Mouse (Mus musculus) liver, embryonic 14.5 days (tissue): ENCODE measurements at regions not wholly inside any gene's neighbourhood (a gene's known extent, or its start where the extent isn't known, plus 50 kb on each side); places are given as distances from the start of the nearest gene placed in this dataset.

ENCODE experiments used
- ATAC-seq: fragments of 200-750 bp; cut with Nextera tagmentation; 2 replicates; pipeline ENCODE4 v1.8.0; 2017; ENCODE audit warnings: moderate number of reproducible peaks, mild to moderate bottlenecking, moderate library complexity; ENCODE audit not compliant: insufficient read depth
- DNase-seq, 3 experiments: peaks; one replicate each; pipeline ENCODE4 v3.0.0-alpha.2; 2012 to 2013; ENCODE audit warnings: low read depth in 3 of 3, low spot score in 3 of 3
- H3K27ac ChIP-seq: fragments of 300-500 bp; sonication (generic); 2 replicates; pipeline ENCODE4 v1.5.1; 2014; ENCODE audit warnings: moderate library complexity, mild to moderate bottlenecking, control low read depth, inconsistent platforms
- H3K27me3 ChIP-seq: fragments of 300-500 bp; sonication (generic); 2 replicates; pipeline ENCODE4 v1.6.1; 2014; ENCODE audit warnings: mild to moderate bottlenecking, low read length, moderate library complexity; ENCODE audit not compliant: control insufficient read depth, insufficient read depth
- H3K36me3 ChIP-seq: fragments of 300-500 bp; sonication (generic); replicated peaks from 2 replicates; pipeline ENCODE4 v1.6.1; 2014; ENCODE audit warnings: low read depth; ENCODE audit not compliant: control insufficient read depth, insufficient read depth
- H3K4me1 ChIP-seq, 2 experiments: fragments of 200-500 bp in 1 of 2; fragments of 300-500 bp in 1 of 2; sonication (generic) in 1 of 2; replicated peaks; 2 replicates each; pipeline ENCODE4 v1.6.1; 2012 to 2014; ENCODE audit warnings: antibody characterized with exemption in 1 of 2, inconsistent platforms in 1 of 2, low read length in 1 of 2; ENCODE audit not compliant: control insufficient read depth in 2 of 2, insufficient read depth in 2 of 2
- H3K4me2 ChIP-seq: fragments of 300-500 bp; sonication (generic); 2 replicates; pipeline ENCODE4 v1.6.1; 2014; ENCODE audit warnings: low read depth, mild to moderate bottlenecking, control low read depth, moderate library complexity
- H3K4me3 ChIP-seq, 2 experiments: fragments of 200-500 bp in 1 of 2; fragments of 300-500 bp in 1 of 2; sonication (generic) in 1 of 2; 2 replicates each; pipeline ENCODE4 v1.5.1; 2012 to 2014; ENCODE audit warnings: low read depth in 2 of 2, low read length in 2 of 2, mild to moderate bottlenecking in 2 of 2, control low read depth in 1 of 2, inconsistent platforms in 1 of 2, moderate library complexity in 1 of 2; ENCODE audit not compliant: insufficient read depth in 1 of 2
- H3K9ac ChIP-seq: fragments of 300-500 bp; sonication (generic); replicated peaks from 2 replicates; pipeline ENCODE4 v1.6.1; 2014; ENCODE audit warnings: mild to moderate bottlenecking, control low read depth, moderate library complexity
- H3K9me3 ChIP-seq: fragments of 300-500 bp; sonication (generic); 2 replicates; pipeline ENCODE4 v1.6.1; 2016; ENCODE audit warnings: low read length, mixed read lengths; ENCODE audit not compliant: control insufficient read depth
- CTCF ChIP-seq: IDR thresholded peaks from 2 replicates; pipeline ENCODE4 v1.5.1; 2016; ENCODE audit warnings: antibody characterized with exemption, low read depth, control low read depth
- EP300 ChIP-seq: IDR thresholded peaks from 2 replicates; pipeline ENCODE4 v1.6.1; 2016; ENCODE audit warnings: antibody characterized with exemption, low read depth
- WGBS: fragments of 180-500 bp; shearing (Covaris S2); extraction: QIAGEN DNeasy Blood & Tissue Kit; methylation state at CpG from one replicate; pipeline ENCODE4 v1.1.7; 2014; ENCODE audit not compliant: insufficient replicate concordance; 5-methylcytosine and 5-hydroxymethylcytosine counted together

GRCm38 (mm10) chr17:66252926-66253325 lies 129.6 kb downstream of the Ddx11 start:
- ATAC-seq (no peak), DNase-seq (no peak)
- no peaks in the 10 kb centered on the region for H3K36me3 ChIP-seq
- no peaks in the 10 kb centered on the region for H3K4me1 ChIP-seq
- no peak overlapping the region for H3K27ac ChIP-seq
- H3K9me3 ChIP-seq: no peaks in the 10 kb centered on the region
- H3K9ac ChIP-seq: no peak overlapping the region
- WGBS: 69% methylated on average over 6 of the region's 6 CpGs
- no peak overlapping the region for H3K4me2 ChIP-seq
- no peaks in the 10 kb centered on the region for H3K27me3 ChIP-seq
- no peak for TF ChIP-seq CTCF
- no peak for TF ChIP-seq EP300
- H3K4me3 ChIP-seq: no peak overlapping the region

GRCm38 (mm10) chr17:66259697-66260096 lies 136.4 kb downstream of the Ddx11 start:
- 68% methylated on average over 8 of the region's 8 CpGs for WGBS
- H3K4me3 ChIP-seq: no peak overlapping the region
- H3K27me3 ChIP-seq: no peaks in the 10 kb centered on the region
- no peaks in the 10 kb centered on the region for H3K4me1 ChIP-seq
- TF ChIP-seq EP300 (no peak), CTCF (no peak)
- H3K9me3 ChIP-seq: no peaks in the 10 kb centered on the region
- H3K4me2 ChIP-seq: no peak overlapping the region
- DNase-seq (no peak), ATAC-seq (no peak)
- no peaks in the 10 kb centered on the region for H3K36me3 ChIP-seq
- H3K9ac ChIP-seq: no peak overlapping the region
- H3K27ac ChIP-seq: no peak overlapping the region

- H3K4me1 ChIP-seq: no peaks in the 10 kb centered on the region
- no peak for DNase-seq
- TF ChIP-seq CTCF: no peak
- no peak for TF ChIP-seq EP300
- no peaks in the 10 kb centered on the region for H3K9me3 ChIP-seq
- H3K9ac ChIP-seq: no peak overlapping the region
- no peak overlapping the region for H3K4me3 ChIP-seq
- no peak overlapping the region for H3K4me2 ChIP-seq
- 40% methylated on average over 4 of the region's 4 CpGs for WGBS
- ATAC-seq: no peak
- no peaks in the 10 kb centered on the region for H3K27me3 ChIP-seq
- H3K36me3 ChIP-seq: no peaks in the 10 kb centered on the region
- H3K27ac ChIP-seq: no peak overlapping the region
Observed at GRCm38 (mm10) chr17:66262681-66263240, 139.4 kb downstream of the Ddx11 start.

- 73% methylated on average over 4 of the region's 4 CpGs for WGBS
- H3K4me3 ChIP-seq: no peak overlapping the region
- TF ChIP-seq EP300 (no peak), CTCF (no peak)
- no peak overlapping the region for H3K4me2 ChIP-seq
- DNase-seq (no peak), ATAC-seq (no peak)
- no peaks in the 10 kb centered on the region for H3K9me3 ChIP-seq
- H3K9ac ChIP-seq: no peak overlapping the region
- no peaks in the 10 kb centered on the region for H3K36me3 ChIP-seq
- no peak overlapping the region for H3K27ac ChIP-seq
- H3K27me3 ChIP-seq: no peaks in the 10 kb centered on the region
- H3K4me1 ChIP-seq: no peaks in the 10 kb centered on the region
Observed at GRCm38 (mm10) chr17:66263405-66263804, 140.1 kb downstream of the Ddx11 start.

GRCm38 (mm10) chr17:66266803-66267202 lies 143.5 kb downstream of the Ddx11 start:
- WGBS: 59% methylated on average over 5 of the region's 5 CpGs
- no peak for DNase-seq

More at GRCm38 (mm10) chr17:66266803-66267202, 143.5 kb downstream of the Ddx11 start:
- H3K9ac ChIP-seq: no peak overlapping the region
- no peak for ATAC-seq
- no peaks in the 10 kb centered on the region for H3K9me3 ChIP-seq
- no peak overlapping the region for H3K4me3 ChIP-seq
- no peak overlapping the region for H3K27ac ChIP-seq
- H3K4me2 ChIP-seq: no peak overlapping the region
- no peaks in the 10 kb centered on the region for H3K27me3 ChIP-seq
- H3K36me3 ChIP-seq: no peaks in the 10 kb centered on the region
- TF ChIP-seq CTCF (no peak), EP300 (no peak)
- no peaks in the 10 kb centered on the region for H3K4me1 ChIP-seq
